Mouse (Mus musculus) bone marrow macrophage, adult 2 months (primary cell): ENCODE data around the gene Ptpn12.

Source experiments
- CTCF ChIP-seq: IDR thresholded peaks from 2 replicates; pipeline ENCODE4 v1.5.1; 2012; ENCODE audit warnings: low read depth, mild to moderate bottlenecking, low read length, moderate library complexity
- POLR2A ChIP-seq: IDR thresholded peaks from 2 replicates; pipeline ENCODE4 v1.6.1; 2012; ENCODE audit warnings: mild to moderate bottlenecking, low read depth, low read length, borderline replicate concordance

DNA sequence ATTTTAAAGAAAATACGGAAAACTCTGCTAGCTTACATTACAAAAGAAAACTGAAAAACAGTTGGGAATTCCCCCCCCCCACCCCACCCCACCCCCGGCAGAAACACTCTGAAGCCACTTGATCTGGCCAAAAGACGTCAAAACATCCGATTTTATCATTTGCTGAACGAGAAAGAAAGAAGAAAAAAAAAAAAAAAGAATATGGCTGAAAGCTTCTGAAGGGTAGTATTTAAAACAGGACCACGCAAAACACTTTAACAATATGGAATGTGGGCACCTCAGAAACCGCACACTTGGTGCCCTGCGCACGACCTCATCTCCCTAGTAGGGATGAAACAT, 105.2 kb downstream of the Ptpn12 start:
- TF ChIP-seq CTCF = no peak
- no peak for TF ChIP-seq POLR2A
